Mouse (Mus musculus): ENCODE data around the gene Taok3.

The Taok3 gene

DNA sequence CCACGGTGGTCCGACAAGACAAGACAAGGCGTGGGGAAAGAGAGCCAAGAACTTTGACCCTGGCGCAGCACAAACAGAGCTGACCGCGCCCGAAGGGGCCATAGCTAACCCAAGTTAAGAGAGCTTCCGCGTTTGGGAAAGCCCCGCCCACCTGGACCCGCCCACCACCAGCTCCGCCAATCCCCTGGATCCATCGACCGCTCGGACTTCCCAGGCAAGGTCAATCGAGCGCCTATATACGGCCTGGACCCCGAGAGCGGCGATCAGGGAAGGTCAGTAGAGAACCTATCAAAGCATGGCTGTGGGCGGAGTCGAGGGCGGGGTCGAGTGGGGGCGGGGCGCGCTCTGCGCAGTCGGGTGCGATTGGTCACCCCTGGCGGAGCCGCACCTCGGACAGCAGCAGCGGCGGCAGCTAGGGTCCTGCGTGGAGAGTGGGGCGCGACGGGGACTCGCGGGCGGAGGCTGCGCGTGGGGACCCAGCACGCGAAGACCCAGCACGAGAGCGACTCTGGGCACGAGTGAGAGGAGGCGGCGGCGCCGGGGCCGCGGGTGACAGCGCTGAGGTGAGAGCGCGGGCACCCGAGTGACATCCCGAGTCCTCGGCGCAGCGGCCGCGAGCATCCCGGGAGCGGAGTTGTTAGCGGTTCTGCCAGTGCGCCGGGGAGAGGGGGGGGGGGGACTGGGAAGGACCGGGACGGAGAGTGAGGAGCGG is at the start of gene Taok3:
Gene Taok3 (plus strand): TSS at position 353 of the 712 bp plus-strand sequence.
- peak; percentile 99 for DNase-seq (ENCODE audit: low read depth)

DNA sequence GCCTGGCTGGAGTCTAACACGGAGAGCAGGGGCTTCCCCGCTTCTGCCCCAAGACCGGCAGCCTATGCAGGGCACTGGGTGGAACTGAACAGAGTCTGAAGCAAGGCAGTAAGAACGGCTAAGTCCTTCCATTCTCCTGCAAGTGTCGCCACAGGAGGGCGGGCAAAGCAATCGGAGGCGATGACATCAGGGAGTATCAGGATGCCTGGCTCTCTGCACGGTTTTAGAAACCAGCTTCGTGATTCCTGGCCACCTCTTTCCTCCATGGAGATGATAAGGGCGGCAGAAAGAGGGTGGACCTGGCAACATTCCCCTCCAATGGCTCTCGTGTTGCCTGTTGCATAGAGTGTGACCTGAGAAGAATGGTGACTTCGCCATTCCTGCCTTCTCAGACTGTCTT is 32.2 kb upstream of the Taok3 start:
- no peak for DNase-seq (ENCODE audit: low read depth)

DNA sequence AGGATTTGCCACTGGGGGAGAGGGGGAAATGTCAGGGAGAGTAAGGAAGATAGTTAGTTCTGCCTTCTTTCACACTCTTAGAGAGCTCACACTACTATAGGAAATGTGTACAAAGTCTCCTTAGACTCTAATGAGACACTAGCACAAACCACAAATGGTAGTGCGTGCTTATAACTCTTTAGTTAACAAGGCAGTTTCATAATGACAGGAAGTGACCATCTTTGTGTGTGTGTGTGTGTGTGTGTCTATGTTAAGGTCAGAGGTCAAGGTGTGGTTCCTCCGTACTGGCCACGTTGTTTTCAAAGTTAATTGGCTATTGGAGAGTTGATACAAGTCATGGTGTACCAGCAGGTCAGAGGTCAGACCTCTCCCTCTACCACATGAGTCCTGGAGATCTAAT is 30.8 kb upstream of the Taok3 start:
- DNase-seq (ENCODE audit: low read depth): peak; percentile 75

DNA sequence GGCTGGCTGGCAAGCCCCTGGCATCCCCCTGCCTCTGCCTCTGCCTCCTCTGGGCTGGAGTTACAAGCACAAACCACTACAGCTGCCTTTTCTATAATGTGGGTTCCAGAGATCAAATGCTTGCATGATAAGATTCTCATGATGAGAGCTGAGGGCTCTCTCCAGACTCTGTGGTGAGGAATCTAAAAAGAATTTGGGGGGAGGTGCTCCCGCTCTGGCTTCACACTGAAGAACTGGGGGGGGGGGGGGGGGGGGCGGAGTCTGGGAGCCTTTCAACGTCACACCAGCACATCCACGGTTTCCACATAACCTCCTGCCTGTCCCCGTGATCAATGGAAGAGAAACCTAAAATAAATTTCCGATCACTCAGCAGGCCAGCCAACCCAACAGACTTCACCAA is 30.1 kb upstream of the Taok3 start:
- no peak for DNase-seq (ENCODE audit: low read depth)

DNA sequence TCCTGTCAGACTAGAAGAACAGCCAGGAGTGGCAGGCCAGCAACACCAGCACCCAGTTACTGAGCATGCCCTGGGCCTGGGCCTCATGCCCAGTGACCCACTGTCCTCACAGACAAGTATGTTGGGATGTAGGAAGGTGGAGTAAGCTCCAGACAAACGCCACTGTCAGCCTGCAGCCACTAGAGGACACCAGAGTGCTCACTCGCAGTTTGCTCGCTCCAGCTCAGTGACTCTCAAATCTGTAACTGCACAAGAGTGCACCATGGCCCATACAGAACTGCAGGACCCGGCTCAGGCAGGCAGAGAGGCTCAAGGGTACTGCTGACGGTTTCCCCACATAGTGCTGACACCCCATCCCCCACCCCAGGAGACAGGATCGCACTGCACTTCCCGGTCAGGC is 25.5 kb upstream of the Taok3 start:
- peak; percentile 42 for DNase-seq (ENCODE audit: low read depth)

DNA sequence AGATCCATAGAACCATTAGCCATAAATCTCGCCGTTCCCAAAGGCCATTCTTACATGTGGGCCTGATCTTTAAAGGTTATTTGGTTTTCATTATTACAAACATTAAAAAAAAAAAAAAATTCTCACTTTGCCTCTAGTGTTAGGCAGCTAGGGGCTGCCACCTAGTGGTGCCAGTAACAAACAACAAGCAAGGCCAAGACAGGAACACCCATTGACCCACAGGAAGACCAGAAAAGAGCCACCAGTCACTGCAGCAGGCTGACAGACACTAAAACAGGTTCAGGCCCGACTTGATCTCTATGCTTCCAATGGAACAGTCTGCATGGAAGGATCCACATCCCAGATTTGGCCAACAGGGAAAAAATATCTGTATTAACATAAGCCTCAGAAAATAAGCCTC is 23.2 kb upstream of the Taok3 start:
- DNase-seq (ENCODE audit: low read depth): peak; percentile 82

DNA sequence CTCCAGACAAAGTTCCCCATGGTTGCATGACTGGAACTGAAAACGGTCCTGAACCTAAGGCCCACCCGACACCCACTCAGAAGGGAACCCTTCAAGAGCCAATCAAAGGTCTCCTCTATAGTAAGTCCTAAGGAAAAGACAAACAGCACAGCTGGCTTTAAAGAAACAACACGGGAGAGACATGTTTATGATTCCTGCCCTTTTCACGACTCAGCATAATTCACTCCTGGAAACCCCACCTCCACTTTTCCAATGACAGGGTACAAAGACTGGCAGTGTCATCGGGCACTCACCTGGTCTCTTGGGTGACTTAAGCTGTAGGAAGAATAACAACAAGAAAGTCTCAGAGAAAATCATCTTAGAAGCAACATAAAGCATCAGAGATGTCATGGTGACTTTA is 20.9 kb upstream of the Taok3 start:
- no peak for DNase-seq (ENCODE audit: low read depth)

DNA sequence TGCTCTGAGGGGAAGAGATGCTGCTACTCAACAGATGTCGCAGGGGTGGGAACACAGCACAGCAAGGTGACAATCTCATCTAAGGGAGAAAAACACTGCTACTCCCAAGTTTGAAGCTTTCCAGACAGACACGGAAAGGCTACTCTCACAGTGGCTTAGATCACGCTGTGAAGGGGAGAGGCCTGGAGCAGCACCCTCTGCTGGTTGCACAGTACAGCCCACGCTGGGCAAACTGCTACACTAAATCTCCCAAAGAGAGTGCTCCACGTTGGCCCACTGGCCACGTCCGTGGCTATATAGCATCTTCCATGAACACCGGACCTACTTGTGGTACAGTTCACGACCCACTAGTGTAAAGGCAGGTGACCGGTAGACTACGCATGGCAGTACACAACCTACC is 20.2 kb upstream of the Taok3 start:
- no peak for DNase-seq (ENCODE audit: low read depth)

DNA sequence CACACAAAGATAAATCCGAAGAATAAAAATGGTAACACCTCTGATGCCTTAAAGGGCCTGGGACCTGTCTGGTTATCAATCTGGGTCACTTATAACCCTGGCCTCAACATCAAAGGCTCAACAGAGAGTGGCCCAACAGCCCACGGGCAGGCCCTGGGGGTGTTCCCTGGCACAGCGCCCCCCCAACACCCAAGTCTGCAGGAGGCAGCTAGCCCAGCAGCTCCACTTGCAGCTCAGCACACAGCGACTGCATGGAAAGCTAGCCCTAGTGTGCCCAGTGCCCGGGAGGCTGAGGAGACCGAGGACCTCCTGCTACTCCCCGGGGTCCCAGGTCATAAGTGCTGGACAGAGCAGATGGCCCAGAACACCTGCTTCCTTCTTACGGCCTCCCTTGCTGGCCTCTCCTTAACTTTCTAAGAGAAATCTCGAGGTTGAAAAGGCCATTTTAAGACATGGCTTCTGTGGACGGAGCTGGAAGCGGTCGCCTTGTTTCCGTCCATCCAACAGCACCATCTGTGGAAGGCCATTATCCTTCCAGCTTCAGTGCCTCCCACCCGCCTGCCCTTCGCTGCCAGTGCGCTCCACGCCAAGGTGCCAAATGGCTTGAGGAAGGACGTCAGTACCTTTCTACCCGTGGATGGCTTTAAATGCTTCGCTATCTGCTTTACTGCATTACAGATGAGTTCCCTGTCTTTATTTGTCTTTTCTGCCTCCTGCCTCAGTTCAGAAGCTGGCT is 16.6 kb upstream of the Taok3 start:
- DNase-seq (ENCODE audit: low read depth): no peak

DNA sequence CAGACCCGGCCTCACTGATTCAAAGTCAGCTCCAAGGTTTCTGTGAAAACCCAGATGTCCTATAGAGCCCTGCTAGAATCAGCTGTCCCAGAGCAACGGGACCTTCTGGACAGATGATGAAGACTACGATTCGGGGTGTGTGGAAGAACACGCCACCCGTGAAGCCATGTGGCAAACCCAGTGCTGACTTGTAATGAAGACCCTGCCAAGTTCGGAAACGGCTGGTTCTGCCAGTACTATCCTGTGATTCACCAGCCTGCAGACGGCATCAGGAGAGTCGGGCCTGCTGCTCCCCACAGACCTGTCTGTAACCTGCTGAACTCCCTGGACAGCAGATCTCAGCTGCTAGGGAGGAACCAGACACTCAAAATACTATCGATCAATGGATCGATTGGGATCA is 15.6 kb upstream of the Taok3 start:
- no peak for DNase-seq (ENCODE audit: low read depth)

DNA sequence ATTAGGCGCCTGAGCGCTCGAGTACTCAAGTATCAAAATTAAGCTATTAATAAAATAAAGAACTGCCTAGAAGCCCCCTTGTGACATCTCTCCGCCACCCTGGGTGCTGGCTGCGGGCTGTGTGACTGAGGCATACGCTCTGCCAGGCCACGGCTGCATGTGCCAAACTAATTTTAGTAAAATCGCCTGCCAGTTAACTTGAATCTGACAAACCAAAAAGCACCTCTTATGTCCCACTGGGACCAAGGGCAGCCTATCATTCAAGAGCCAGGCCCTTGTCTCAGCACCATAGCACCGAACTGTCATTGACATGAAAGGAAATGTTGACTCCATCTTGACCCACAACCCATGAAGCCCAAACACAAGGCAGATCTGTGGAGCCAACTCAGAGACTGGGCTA is 14.2 kb upstream of the Taok3 start:
- no peak for DNase-seq (ENCODE audit: low read depth)

DNA sequence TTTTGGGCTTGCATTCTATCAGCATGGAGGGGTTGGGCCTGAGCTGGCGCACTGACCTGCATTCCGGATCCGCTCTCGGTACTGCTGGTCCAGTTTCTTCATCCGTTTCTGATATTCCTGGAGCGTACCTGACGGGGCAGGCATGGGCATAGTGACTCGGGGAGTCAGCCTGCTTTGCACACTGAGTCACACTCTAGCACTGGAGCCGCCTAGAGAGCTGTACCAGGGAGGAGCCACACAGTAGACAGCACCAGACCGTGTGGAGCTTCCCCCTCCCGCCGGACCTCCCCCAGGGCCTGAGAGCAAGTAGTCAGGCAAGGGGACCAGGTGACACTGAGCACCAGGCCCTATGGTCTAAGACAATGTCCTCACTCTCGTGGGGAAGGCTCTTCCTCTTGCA is 11.6 kb upstream of the Taok3 start:
- no peak for DNase-seq (ENCODE audit: low read depth)

DNA sequence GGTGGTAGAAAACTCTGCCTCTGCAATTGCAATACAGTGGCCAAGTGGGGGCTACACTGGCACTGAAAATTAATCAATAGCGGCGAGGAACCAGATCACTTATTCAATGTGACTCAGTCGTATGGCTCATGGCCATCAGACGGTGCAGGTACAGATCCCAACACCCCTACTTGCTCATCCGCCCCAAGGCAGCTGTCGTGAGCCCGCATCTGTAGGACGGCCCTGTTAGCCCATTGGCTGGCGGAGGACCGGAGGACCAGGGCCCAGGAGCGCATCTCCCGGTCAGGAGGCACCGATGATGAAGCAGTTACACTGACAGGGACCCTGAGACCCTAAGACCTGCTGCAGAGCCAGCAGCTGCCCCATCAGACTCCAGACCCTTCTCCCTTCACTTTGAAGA is 11.2 kb upstream of the Taok3 start:
- no peak for DNase-seq (ENCODE audit: low read depth)

DNA sequence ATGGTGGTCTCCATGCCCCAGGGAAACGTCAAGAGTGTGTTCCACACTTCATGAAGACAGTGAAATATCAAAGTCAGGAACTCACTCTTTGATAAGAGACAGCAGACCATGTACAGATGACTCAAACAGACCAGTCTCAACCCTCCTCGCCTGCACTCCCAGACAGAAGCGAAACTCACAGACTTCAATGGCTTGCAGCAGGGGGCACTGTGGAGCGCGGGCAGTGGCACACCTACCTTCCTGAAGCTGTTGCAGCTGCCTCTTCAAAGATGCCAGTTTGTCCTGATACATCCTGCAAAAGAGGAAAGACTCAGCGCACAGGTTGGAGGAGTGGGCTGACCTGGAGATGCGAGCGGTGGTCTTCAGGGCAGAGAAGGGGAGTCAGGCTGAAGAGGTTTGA is 10.4 kb upstream of the Taok3 start:
- peak; percentile 31 for DNase-seq (ENCODE audit: low read depth)

DNA sequence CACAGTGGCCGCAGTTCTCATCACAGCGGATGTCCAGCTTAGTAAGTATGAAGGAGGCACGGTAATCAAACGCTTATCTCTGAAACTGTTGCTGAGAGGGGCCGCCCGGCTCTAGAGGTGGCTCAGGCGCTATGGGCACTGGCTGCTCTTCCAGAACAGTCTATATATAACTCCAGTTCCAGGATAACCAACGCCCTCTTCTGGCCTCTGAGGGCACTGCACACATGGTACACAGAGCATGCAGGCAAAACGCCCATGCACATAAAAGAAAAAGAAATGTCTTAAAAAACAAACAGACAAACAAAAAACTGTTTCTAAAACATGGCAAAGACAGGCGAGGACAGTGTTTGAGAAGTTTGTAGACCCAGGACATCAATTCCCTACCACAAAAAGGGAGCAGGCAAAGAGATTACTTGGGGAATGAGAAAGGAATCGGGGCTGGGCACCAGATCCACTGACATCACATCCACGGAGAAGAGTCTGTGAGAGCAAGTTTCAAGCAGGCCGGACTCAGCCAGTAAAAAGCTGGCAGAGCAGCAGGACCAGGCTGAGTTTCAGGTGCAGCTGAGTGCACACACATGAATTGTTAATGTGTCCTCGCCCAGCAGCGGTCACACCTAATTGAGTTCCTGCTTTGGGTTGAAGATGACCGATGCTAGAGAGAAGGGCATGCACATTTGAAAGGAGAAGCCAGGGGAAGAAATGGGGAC is 8.7 kb upstream of the Taok3 start:
- no peak for DNase-seq (ENCODE audit: low read depth)

DNA sequence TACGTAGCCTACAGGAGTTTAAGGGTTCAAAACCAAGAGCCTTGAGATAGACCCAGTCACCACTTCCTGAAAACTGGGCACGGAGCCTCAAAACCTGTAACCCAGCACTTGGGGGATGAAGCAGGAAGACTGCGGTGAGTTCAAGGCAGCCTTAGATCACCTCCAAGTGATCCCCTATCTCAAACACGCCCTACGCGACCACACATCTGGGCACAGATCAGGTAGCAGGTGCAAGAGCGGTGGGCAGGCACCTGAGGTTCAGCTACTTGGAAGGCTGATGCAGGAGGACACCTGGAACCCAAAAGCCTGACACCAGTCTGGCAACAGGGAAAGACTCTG is 8.2 kb upstream of the Taok3 start:
- DNase-seq (ENCODE audit: low read depth): no peak

DNA sequence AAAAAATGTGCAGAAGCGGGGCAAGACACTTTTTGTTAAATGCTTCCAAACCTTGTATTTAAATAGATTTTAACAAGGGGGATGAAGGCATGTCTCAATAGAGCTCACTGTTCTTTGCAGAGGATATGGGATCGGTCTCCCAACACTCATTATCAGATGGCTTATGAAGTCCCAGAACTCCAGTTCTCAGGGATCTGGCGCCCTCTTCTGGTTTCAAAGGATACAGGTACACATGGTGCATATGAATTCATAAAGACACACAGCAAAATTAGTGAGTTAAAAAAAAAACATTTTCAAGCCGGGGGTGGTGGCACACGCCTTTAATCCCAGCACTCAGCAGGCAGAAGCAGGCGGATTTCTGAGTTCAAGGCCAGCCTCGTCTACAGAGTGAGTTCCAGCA is 6.6 kb upstream of the Taok3 start:
- DNase-seq (ENCODE audit: low read depth): peak; percentile 66

DNA sequence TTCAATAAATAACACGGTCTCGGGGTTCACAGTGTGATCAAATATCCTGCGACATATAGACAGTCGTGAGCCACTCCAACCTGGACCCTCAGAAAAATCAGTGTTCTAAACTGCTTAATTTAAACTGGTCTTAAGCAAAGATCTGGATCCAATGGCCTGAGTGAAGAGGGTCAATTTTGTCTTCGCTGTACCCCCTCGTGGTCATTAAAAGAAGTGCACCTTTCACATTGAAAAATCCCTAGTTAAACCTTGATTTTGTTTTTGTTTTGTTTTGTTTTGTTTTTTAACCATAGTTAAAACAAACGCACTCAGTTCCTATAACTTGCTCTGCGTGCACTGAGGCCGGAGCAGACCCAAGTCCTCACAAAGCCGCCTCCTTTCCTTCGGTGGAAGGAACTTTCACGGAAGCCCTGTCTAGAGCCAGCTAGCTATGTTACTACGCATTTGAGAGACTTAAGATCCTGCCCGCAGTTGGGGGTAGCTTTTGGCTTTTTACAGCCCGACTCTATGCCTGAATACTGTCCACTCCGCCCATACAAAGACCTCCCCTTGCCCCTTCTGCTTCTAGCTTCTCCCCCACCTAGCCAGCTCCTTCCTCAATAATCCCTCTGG is 5.2 kb upstream of the Taok3 start:
- DNase-seq (ENCODE audit: low read depth): peak; percentile 71

DNA sequence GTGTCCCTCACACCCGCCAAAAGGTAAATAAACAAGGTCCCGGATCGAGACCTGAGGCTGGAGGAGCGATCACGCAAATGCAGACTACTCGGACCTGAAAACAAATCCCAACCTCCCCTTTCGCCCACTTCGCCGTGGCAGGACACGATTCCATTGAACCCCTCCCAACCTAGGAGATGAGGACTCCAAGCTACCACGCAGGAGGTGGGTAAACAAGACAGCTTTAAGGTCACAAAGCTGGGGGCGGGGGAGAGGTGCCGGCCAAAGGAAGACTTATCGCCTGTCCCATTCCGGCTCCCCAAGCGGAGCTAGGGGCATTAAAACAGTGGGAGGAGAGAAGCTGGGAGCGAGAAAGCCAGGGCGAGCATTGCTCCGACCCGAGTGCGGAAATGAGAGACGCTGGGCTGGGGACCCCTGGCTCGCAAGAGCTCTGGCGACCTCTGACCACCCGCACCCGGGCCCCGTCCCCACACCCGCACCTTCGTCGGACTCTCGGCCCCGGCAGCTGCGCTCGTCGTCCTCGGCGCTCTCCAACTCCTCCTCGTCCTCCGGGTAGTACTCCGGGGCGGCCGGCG is 4.6 kb upstream of the Taok3 start:
- peak; percentile 37 for DNase-seq (ENCODE audit: low read depth)

DNA sequence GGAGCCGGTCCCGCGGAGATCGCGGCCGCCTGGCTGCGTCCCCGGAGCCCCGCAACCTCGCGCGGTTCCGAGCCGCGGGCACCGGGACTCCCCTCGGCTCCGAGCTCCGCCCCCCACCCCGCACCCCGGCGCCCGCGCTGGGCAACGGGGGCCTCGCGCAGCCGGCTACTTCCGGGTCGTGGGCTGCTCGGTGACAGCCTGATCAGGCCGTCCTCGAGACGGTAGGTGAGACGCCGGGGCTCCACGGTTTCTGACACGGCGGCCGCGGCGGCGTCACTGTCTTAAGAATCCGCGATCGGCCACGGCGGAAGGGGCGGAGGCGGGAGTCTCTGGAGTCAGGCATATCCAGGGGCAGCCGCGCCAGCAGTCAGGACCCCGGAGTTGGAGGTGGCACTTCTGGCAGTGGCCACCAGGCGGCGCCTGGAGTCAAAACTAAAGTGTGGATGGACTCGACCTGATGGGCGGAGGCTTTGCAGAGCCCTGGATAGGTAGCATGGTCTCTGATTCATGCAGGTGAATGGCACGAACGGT is 4.0 kb upstream of the Taok3 start, which contains the start of gene Suds3:
Gene Suds3 (minus strand): TSS at position 278 of the 531 bp plus-strand sequence.
- DNase-seq (ENCODE audit: low read depth): peak; percentile 89

DNA sequence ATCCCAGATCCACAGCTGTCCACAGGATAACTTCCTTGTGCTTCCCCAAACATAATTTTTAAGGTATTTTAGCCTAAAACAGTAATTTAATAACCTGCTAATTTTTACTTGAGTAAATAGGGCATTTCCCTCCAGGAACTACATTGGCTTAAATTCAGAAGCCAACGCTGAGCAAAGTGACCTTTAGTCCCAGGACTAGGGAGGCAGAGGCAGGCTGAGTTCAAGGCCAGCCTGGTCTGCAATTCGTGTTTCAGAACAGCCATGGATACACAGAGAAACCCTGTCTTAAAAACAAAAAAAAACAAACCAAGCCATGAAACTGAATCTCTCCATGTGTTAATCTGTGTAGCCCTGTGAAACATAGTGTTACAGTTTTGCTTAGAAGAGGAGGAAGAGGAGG is 3.3 kb upstream of the Taok3 start:
- DNase-seq (ENCODE audit: low read depth): no peak

DNA sequence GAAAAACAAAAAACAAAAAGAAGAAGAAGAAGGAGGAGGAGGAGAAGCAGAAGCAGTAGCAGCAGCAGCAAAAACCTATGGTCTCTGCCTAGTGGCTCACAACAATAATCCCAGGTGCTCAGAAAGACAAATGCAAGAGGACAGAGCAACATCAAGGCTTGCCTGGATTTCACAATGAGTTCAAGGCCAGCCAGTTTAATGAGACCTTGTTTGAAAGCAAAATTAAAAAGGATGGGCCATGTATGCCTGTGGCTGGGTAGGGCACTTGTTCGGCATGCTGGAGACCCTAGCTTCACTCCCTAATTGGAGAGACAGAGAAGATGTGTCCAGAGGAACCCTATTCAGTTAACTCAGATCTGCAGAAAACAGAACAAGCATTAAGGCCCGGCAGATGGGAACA is 2.7 kb upstream of the Taok3 start:
- DNase-seq (ENCODE audit: low read depth): no peak

All from 416B (cell line).